Comparison of ENCODE assay signal across 20 mouse cellular contexts in the genomic region with DNA sequence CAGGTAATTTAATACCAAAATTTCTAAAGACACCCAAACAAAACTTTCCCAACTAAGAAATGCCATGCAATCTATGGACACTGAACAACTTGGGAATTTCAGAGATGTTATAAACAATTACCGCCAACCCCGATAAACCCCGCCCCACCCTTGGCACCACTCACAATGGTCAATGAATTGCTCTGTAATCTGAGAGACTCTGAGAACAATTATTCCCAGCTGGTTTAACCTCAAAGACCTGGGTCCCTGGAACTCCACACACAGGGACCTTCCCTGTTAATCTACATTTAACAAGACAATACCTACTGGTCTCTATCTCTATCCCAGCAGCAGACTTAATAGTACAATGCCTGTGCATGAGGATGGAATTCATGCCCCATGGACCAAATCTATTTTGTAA. TPM values are rescaled to one million over a fixed set of nuclear protein-coding genes. Genes with fewer than 3 reads are reported as not detected.
"Had no signal": no experiment of that assay in that cellular context is flagged by ENCODE, and none has a peak within 500 bp of the region (broad histone marks: within the 10 kb centered on the region; RNA-seq: fewer than 3 reads in every experiment).

No protein-coding gene starts in this region.

- H3K9me3 ChIP-seq: lung, embryonic 15.5 days; midbrain, embryonic 15.5 days; stomach, embryonic 15.5 days had no signal

- H3K27me3 ChIP-seq: lung, embryonic 15.5 days; megakaryocyte, embryonic 14.5 days; midbrain, embryonic 13.5 days; midbrain, embryonic 15.5 days; neural tube, embryonic 12.5 days; stomach, embryonic 15.5 days had no signal

- DNase-seq: lung, adult 2 months; lung, postnatal 14 days; lung, postnatal 36 days; right cerebral cortex, postnatal 14 days; thymus, adult 2 months; thymus, postnatal 25 days; thymus, postnatal 4 days had no signal

- ATAC-seq: lung, postnatal 0 days; midbrain, embryonic 13.5 days; midbrain, embryonic 15.5 days had no signal

- H3K4me3 ChIP-seq: lung, embryonic 15.5 days; megakaryocyte, embryonic 14.5 days; midbrain, embryonic 13.5 days; midbrain, embryonic 15.5 days; neural tube, embryonic 12.5 days; stomach, embryonic 15.5 days had no signal

- H3K4me2 ChIP-seq: lung, embryonic 15.5 days; midbrain, embryonic 11.5 days; midbrain, embryonic 13.5 days; midbrain, embryonic 15.5 days; neural tube, embryonic 12.5 days; stomach, embryonic 15.5 days had no signal

- H3K27ac ChIP-seq: lung, embryonic 15.5 days; macrophage; midbrain, embryonic 13.5 days; midbrain, embryonic 15.5 days; neural tube, embryonic 12.5 days; stomach, embryonic 15.5 days; stomach, postnatal 0 days had no signal

- H3K9ac ChIP-seq: lung, embryonic 15.5 days; midbrain, embryonic 13.5 days; midbrain, embryonic 15.5 days; neural tube, embryonic 12.5 days; stomach, embryonic 15.5 days had no signal

- H3K4me1 ChIP-seq: lung, embryonic 15.5 days; megakaryocyte, embryonic 14.5 days; midbrain, embryonic 13.5 days; midbrain, embryonic 15.5 days; neural tube, embryonic 12.5 days; stomach, embryonic 15.5 days had no signal

- H3K36me3 ChIP-seq: lung, embryonic 15.5 days; midbrain, embryonic 13.5 days; midbrain, embryonic 15.5 days; neural tube, embryonic 12.5 days; stomach, embryonic 15.5 days had no signal

RNA-seq across cellular contexts. Expression of gene Gm20449, which starts 13.5 kb away (rescaled TPM):
- total RNA-seq: megakaryocyte progenitor cell, adult 5-6 weeks; monocyte, adult 5-6 weeks had no signal
- polyA plus RNA-seq: lung, embryonic 15.5 days; spleen, adult 2 months; stomach, postnatal 0 days had no signal
